Mouse (Mus musculus): ENCODE data around the gene Ampd2.
A peak's percentile ranks its signal among the peaks of the same experiment; 100 is the strongest.

Ampd2 gene

GRCm38 (mm10) chr3:108068826-108069225, 17.6 kb downstream of the Ampd2 start:
- DNase-seq = no peak

- no peak for DNase-seq
Measured at GRCm38 (mm10) chr3:108067370-108067934, 19.0 kb downstream of the Ampd2 start.

- no peak for DNase-seq
Measured at GRCm38 (mm10) chr3:108065551-108065950, 20.9 kb downstream of the Ampd2 start.

- no peak for DNase-seq
Measured at GRCm38 (mm10) chr3:108064672-108065071, 21.8 kb downstream of the Ampd2 start.

- DNase-seq = no peak
Measured at GRCm38 (mm10) chr3:108062648-108063047, 23.8 kb downstream of the Ampd2 start.

- peak; percentile 87 for DNase-seq
Measured at GRCm38 (mm10) chr3:108061420-108061819, 25.0 kb downstream of the Ampd2 start.

- DNase-seq = no peak
Measured at GRCm38 (mm10) chr3:108050493-108050892, 36.0 kb downstream of the Ampd2 start.

GRCm38 (mm10) chr3:108048306-108048705, 38.1 kb downstream of the Ampd2 start:
- no peak for DNase-seq

- no peak for DNase-seq
Measured at GRCm38 (mm10) chr3:108046944-108047655, 39.4 kb downstream of the Ampd2 start.

- DNase-seq = peak; percentile 87
Measured at GRCm38 (mm10) chr3:108044394-108045140, 41.9 kb downstream of the Ampd2 start, which contains the start of gene Gstm4. Gene Gstm4, minus strand, starts transcription at chr3:108044894.

GRCm38 (mm10) chr3:108033156-108033555, 53.3 kb downstream of the Ampd2 start:
- DNase-seq = no peak

GRCm38 (mm10) chr3:108032113-108032512, 54.3 kb downstream of the Ampd2 start:
- DNase-seq = no peak

- peak; percentile 38 for DNase-seq
Measured at GRCm38 (mm10) chr3:108028641-108029365, 57.6 kb downstream of the Ampd2 start.

- DNase-seq = no peak
Measured at GRCm38 (mm10) chr3:108026597-108026996, 59.9 kb downstream of the Ampd2 start.

GRCm38 (mm10) chr3:108026049-108026448, 60.4 kb downstream of the Ampd2 start:
- no peak for DNase-seq

GRCm38 (mm10) chr3:108025318-108025717, 61.1 kb downstream of the Ampd2 start:
- DNase-seq = no peak

Measured in retina, postnatal 1 day (tissue).